Mouse (Mus musculus) heart, postnatal 0 days (tissue): ENCODE measurements around the gene Tmem50b. TPM values are rescaled to one million over a fixed set of nuclear protein-coding genes. Genes with fewer than 3 reads are reported as not detected.

Experiments
- ATAC-seq: fragments of 200-750 bp; cut with Nextera tagmentation; 2 replicates; pipeline ENCODE4 v1.8.0; 2017; ENCODE audit warnings: low read depth, moderate number of reproducible peaks, moderate library complexity; ENCODE audit not compliant: insufficient read depth
- DNase-seq: peaks from one replicate; pipeline ENCODE4 v3.0.0-alpha.2; 2016; ENCODE audit warnings: low spot score
- H3K27ac ChIP-seq: fragments of 300-500 bp; sonication (generic); 2 replicates; pipeline ENCODE4 v1.5.1; 2014; ENCODE audit warnings: low read depth, mild to moderate bottlenecking
- H3K27me3 ChIP-seq: fragments of 300-500 bp; sonication (generic); 2 replicates; pipeline ENCODE4 v1.6.1; 2014; ENCODE audit warnings: low read length, mixed read lengths; ENCODE audit not compliant: control insufficient read depth, insufficient read depth
- H3K36me3 ChIP-seq: fragments of 300-500 bp; sonication (generic); replicated peaks from 2 replicates; pipeline ENCODE4 v1.6.1; 2014; ENCODE audit warnings: low read length, mixed read lengths; ENCODE audit not compliant: control insufficient read depth, insufficient read depth
- H3K4me1 ChIP-seq: fragments of 300-500 bp; sonication (generic); 2 replicates; pipeline ENCODE4 v1.6.1; 2014; ENCODE audit warnings: antibody characterized with exemption; ENCODE audit not compliant: control insufficient read depth, insufficient read depth
- H3K4me2 ChIP-seq: fragments of 300-500 bp; sonication (generic); 2 replicates; pipeline ENCODE4 v1.6.1; 2014; ENCODE audit warnings: low read depth, mild to moderate bottlenecking, low read length, moderate library complexity
- H3K4me3 ChIP-seq: fragments of 300-500 bp; sonication (generic); 2 replicates; pipeline ENCODE4 v1.5.1; 2014; ENCODE audit warnings: low read depth, low read length
- H3K9ac ChIP-seq: fragments of 300-500 bp; sonication (generic); replicated peaks from 2 replicates; pipeline ENCODE4 v1.6.1; 2014; ENCODE audit warnings: low read depth, low read length, mixed read lengths
- H3K9me3 ChIP-seq: fragments of 300-500 bp; sonication (generic); replicated peaks from 2 replicates; pipeline ENCODE4 v1.6.1; 2016; ENCODE audit warnings: low read length; ENCODE audit not compliant: control insufficient read depth
- CTCF ChIP-seq: IDR thresholded peaks from 2 replicates; pipeline ENCODE4 v1.5.1; 2016; ENCODE audit warnings: antibody characterized with exemption, control low read depth, low read depth
- EP300 ChIP-seq: IDR thresholded peaks from 2 replicates; pipeline ENCODE4 v1.6.1; 2016; ENCODE audit warnings: antibody characterized with exemption, low read depth
- WGBS: fragments of 180-500 bp; shearing (Covaris S2); extraction: QIAGEN DNeasy Blood & Tissue Kit; methylation state at CpG from one replicate; pipeline ENCODE4 v1.1.7; 2014; 5-methylcytosine and 5-hydroxymethylcytosine counted together
- polyA plus RNA-seq: library from polyadenylated mRNA; unstranded; fragments of >200 nt; fragmentation: Nextera tagmentation; extraction: Ambion mirVana; gene quantifications from 2 replicates; pipeline ENCODE4 v1.2.1, GENCODE M21; 2015
- total RNA-seq: library from RNA; depleted of rRNA; stranded (reverse); fragments of >200 nt; gene quantifications from 2 replicates; pipeline ENCODE4 v1.2.3, GENCODE M21; 2014; ENCODE audit warnings: low replicate concordance

Gene Tmem50b
- total and polyA plus RNA-seq, 2 experiments from 2014 or later: 51.1 to 62.6 TPM

DNA sequence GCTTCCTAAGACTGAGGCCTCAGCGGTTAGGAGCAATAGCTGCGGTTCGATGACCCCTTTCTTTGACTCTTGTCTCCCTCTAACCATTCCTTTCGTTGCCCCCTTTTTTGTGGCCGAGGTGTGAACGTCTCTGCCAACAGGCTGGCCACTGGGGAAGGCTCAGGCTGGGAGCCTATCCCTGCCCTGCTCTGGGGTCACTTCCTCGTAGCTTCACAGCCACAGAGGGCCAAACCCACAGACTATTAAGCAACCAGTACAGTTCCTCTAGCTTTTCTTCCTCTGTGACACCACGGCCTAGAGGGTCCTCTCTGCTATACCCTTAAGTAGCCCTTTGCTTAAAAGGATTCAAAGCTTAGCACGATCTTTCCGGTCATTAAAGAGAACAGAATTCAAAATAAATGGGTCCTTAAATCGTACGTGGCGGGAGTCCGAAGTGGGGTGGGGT lies 51.2 kb downstream of the Tmem50b start:
- Histone ChIP-seq H3K4me3 (peak overlapping the region; percentile 84), H3K4me2 (peak overlapping the region; percentile 92), H3K27ac (peak overlapping the region; percentile 93), H3K4me1 (peaks cover 42% of the 10 kb centered on the region), H3K27me3 (no peaks in the 10 kb centered on the region), H3K9ac (peak overlapping the region; percentile 89), H3K9me3 (no peaks in the 10 kb centered on the region), H3K36me3 (no peaks in the 10 kb centered on the region)
- peak; percentile 30 for DNase-seq
- no peak for TF ChIP-seq EP300
- TF ChIP-seq CTCF: no peak
- ATAC-seq: peak; percentile 24; the same call in 1 of the 2 replicates
- 15% methylated on average over 14 of the region's 14 CpGs for whole genome bisulfite sequencing

DNA sequence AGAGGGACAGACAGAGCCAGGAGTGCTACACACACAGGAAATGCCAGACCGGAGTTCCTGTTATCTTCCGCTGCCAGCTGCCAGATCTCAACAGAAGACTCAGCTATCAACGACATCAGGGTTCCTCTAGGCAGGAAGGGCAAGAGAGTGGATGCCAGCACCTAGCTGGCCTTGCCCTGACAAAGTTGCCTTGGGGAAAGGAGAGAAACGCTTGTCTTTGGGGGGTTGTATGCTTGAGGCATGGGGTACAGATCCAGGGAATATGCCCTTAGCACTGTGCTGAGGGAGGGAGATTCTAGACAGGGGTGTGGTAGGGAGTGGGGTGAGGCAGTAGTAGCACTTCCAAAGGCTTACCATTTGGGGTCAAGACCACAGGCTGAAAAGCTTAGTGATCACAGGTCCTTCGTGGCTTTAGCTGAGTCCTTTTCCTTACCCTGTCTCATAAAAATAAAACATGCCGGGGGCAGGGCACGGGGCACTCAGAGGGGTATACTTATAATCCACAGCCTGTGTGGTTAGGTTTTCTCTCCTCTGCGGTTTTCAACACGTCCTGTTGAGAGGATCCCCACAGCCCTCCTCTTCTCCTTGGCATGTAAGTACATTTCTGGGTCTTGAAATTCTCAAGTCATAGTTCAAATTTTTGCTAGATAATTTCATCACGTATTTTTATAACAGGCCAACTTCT lies 51.9 kb downstream of the Tmem50b start:
- Histone ChIP-seq H3K27me3 (no peaks in the 10 kb centered on the region), H3K4me2 (peak overlapping the region; percentile 92; the same call in 1 of the 2 replicates), H3K9me3 (no peaks in the 10 kb centered on the region), H3K4me1 (peaks cover 37% of the 10 kb centered on the region), H3K36me3 (no peaks in the 10 kb centered on the region), H3K4me3 (peak overlapping the region; percentile 84; the same call in 1 of the 2 replicates), H3K27ac (peak overlapping the region; percentile 93), H3K9ac (0 out of 2 replicates have a peak overlapping the region, but pooled peaks have one; percentile 20)
- TF ChIP-seq CTCF: no peak
- no peak for TF ChIP-seq EP300
- no peak for DNase-seq
- 25% methylated on average over 10 of the region's 10 CpGs for WGBS
- ATAC-seq: no peak

DNA sequence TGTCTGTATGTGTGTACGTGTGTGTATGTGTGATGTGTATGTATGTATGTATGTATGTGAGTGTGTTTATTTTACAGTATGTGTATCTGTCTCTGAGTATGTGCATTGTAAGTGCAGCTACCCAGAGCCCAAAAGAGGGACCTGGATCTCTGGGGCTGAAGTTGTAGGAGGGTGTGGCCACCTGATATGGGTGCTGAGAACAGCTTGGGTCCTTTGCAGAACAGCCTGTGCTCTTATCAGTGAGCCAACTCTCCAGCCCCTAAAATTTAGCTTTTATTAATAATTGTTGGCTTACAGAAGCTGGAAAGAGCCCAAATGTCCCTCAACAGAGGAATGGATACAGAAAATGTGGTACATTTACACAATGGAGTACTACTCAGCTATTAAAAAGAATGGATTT lies 54.0 kb downstream of the Tmem50b start:
- no peak for DNase-seq
- no peak overlapping the region for H3K9ac ChIP-seq
- H3K27ac ChIP-seq: no peak overlapping the region
- no peak for TF ChIP-seq CTCF
- TF ChIP-seq EP300: no peak
- no peaks in the 10 kb centered on the region for H3K27me3 ChIP-seq
- H3K4me2 ChIP-seq: no peak overlapping the region
- ATAC-seq: no peak
- H3K4me1 ChIP-seq: peaks cover 27% of the 10 kb centered on the region
- no peak overlapping the region for H3K4me3 ChIP-seq
- H3K36me3 ChIP-seq: no peaks in the 10 kb centered on the region
- 89% methylated on average over 1 of the region's 1 CpGs for WGBS
- H3K9me3 ChIP-seq: no peaks in the 10 kb centered on the region

DNA sequence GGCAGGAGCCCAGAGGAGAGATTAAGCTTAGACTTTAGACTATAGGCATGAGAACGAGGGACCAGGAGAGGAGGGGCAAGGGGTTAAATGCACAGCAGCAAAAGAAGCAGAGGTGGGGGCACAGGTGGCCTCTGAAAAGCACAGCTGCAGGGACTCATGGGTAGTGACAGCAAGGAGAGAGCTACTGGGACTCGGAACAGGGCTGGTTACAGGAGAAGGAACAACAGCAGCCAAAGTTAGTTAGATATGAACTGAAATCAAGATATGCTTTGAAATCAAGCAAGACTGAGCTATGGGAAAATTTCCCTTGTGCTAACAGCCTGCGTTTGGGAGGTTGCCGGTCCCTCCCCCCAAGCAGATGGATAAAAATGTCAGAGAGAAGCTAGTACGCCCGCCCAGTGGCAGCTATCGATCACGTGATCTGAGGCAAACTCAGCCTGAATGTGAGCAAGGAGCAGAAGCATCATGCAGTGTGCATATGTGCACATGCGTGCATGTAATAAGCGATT lies 56.0 kb downstream of the Tmem50b start:
- H3K9ac ChIP-seq: no peak overlapping the region
- H3K36me3 ChIP-seq: no peaks in the 10 kb centered on the region
- no peaks in the 10 kb centered on the region for H3K27me3 ChIP-seq
- no peak overlapping the region for H3K4me3 ChIP-seq
- no peak for DNase-seq
- H3K9me3 ChIP-seq: no peaks in the 10 kb centered on the region
- peak overlapping the region; percentile 61 for H3K27ac ChIP-seq
- H3K4me2 ChIP-seq: peak overlapping the region; percentile 31; the same call in 1 of the 2 replicates
- 29% methylated on average over 10 of the region's 10 CpGs for WGBS
- no peak for ATAC-seq
- no peak for TF ChIP-seq CTCF
- no peak for TF ChIP-seq EP300
- H3K4me1 ChIP-seq: peaks cover 41% of the 10 kb centered on the region

DNA sequence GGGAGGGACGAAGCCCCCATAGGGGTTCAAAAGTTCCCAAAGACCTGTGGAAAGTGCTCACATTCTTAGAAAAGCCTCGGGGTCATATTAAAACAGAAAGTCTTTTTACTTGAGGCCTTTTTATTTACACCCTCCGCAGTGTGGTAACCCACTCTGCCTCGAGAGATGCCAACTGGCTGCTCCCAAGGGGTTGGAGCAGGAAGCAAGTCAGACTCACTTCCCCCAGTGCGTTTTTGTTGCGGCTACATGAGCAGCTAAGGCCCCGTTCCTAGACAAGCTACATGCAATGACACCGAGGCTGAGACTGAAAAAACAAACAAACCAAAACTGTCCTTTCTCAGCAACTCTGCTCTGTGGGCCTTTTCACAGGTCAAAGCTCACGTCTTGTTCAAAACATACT lies 59.1 kb downstream of the Tmem50b start:
- ATAC-seq (no peak), DNase-seq (no peak)
- 0 out of 2 replicates have a peak overlapping the region, but pooled peaks have one; percentile 12 for H3K9ac ChIP-seq
- H3K36me3 ChIP-seq: no peaks in the 10 kb centered on the region
- peaks cover 44% of the 10 kb centered on the region for H3K4me1 ChIP-seq
- H3K4me2 ChIP-seq: no peak overlapping the region; the same call in 1 of the 2 replicates
- 58% methylated on average over 9 of the region's 9 CpGs for WGBS
- H3K9me3 ChIP-seq: no peaks in the 10 kb centered on the region
- no peak overlapping the region for H3K4me3 ChIP-seq
- H3K27me3 ChIP-seq: no peaks in the 10 kb centered on the region
- TF ChIP-seq CTCF (no peak), EP300 (no peak)
- H3K27ac ChIP-seq: peak overlapping the region; percentile 86
